Mouse (Mus musculus): ENCODE results near the gene Bicd2.

DNA sequence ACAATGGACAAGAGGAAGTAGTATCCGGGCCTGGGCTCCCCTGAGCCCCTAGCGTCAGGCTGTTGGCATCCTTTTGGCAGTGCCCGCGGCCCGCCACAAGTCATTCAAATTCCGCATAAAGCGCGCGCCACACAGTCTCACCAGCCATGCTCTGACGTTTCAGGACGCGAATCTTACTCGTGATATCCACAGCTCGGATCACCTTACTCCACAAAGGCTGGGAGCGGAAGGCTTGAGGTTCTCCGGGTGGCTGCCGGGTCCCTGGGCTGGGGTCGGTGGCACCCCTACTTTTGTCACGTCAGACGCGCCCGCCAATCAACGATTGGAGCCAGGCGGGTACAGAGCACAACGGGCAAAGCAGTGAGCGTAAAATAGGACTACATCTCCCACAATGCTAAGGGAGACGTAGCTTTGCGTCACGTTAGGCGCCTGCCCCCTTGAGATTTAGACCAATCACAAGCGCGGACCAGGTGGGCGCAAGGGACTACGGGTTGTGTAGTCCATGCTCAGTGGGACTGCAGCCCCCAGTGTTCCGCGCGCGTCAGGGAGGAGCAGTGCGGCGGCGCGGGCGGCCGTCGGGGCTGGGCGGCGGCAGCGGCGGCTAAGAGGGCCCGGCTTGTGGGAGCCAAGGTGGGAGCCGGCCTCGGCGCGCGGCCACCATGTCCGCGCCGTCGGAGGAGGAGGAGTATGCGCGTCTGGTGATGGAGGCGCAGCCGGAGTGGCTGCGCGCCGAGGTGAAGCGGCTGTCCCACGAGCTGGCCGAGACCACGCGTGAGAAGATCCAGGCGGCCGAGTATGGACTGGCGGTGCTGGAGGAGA lies at the start of gene Bicd2:
- TF ChIP-seq NANOG (IDR thresholded peaks at IDR 0.05; ENCODE audit: borderline replicate concordance, low read length): no peak
- TF ChIP-seq CTCF (conservative IDR thresholded peaks at IDR 0.05; ENCODE audit: low read length): no peak
